In genomic region chrX:16421159-16421558, GRCm38 (mm10) we compare ENCODE assay signal across 26 mouse cellular contexts.
DNase-seq lines count a peak whose midpoint lies in the region; ATAC-seq and TF ChIP-seq lines count a peak whose summit lies in the region.
"Had no signal": no experiment of that assay in that cellular context is flagged by ENCODE, and none has a peak within 500 bp of the region (broad histone marks: within the 10 kb centered on the region; RNA-seq: fewer than 3 reads in every experiment).

No protein-coding gene starts in this region.

- POLR2A ChIA-PET in Patski (lab: Charles Lee) = no interaction called here

- H3K36me3 ChIP-seq in hindbrain, embryonic 14.5 days (replicated peaks; ENCODE audit: control insufficient read depth, insufficient read depth) = no peaks in the 10 kb centered on the region
- no peaks in the 10 kb centered on the region for H3K36me3 ChIP-seq in hindbrain, embryonic 12.5 days
- H3K36me3 ChIP-seq in intestine, embryonic 14.5 days (ENCODE audit: control insufficient read depth, insufficient read depth, low read length) = no peaks in the 10 kb centered on the region
- no peaks in the 10 kb centered on the region for H3K36me3 ChIP-seq in neural tube, embryonic 14.5 days (ENCODE audit: control insufficient read depth, insufficient read depth, low read length)
- H3K36me3 ChIP-seq: hindbrain, embryonic 15.5 days; limb, embryonic 12.5 days; liver, embryonic 12.5 days; midbrain, embryonic 13.5 days had no signal

- H3K4me3 ChIP-seq in hindbrain, embryonic 14.5 days (replicated peaks; ENCODE audit: low read length) = no peak overlapping the region
- no peak overlapping the region for H3K4me3 ChIP-seq in hindbrain, embryonic 12.5 days
- no peak overlapping the region for H3K4me3 ChIP-seq in intestine, embryonic 14.5 days (ENCODE audit: low read depth, low read length)
- no peak overlapping the region for H3K4me3 ChIP-seq in neural tube, embryonic 14.5 days (ENCODE audit: low read depth, low read length)
- H3K4me3 ChIP-seq: forebrain, embryonic 13.5 days; gastrocnemius, adult 2 months; hindbrain, embryonic 15.5 days; limb, embryonic 12.5 days; liver, embryonic 12.5 days; midbrain, embryonic 13.5 days had no signal

- no peaks in the 10 kb centered on the region for H3K9me3 ChIP-seq in hindbrain, embryonic 14.5 days (ENCODE audit: control insufficient read depth, low read length)
- H3K9me3 ChIP-seq in hindbrain, embryonic 12.5 days (replicated peaks) = no peaks in the 10 kb centered on the region
- no peaks in the 10 kb centered on the region for H3K9me3 ChIP-seq in intestine, embryonic 14.5 days (ENCODE audit: control insufficient read depth, low read length)
- H3K9me3 ChIP-seq in neural tube, embryonic 14.5 days (ENCODE audit: control insufficient read depth, low read length) = no peaks in the 10 kb centered on the region
- H3K9me3 ChIP-seq: forebrain, embryonic 13.5 days; hindbrain, embryonic 15.5 days; limb, embryonic 12.5 days; liver, embryonic 12.5 days; midbrain, embryonic 13.5 days had no signal

- H3K4me1 ChIP-seq in hindbrain, embryonic 14.5 days (replicated peaks; ENCODE audit: control insufficient read depth, insufficient read depth, low read length) = no peaks in the 10 kb centered on the region
- H3K4me1 ChIP-seq in hindbrain, embryonic 12.5 days = no peaks in the 10 kb centered on the region
- H3K4me1 ChIP-seq in intestine, embryonic 14.5 days (replicated peaks; ENCODE audit: control insufficient read depth, insufficient read depth, low read length) = no peaks in the 10 kb centered on the region
- no peaks in the 10 kb centered on the region for H3K4me1 ChIP-seq in neural tube, embryonic 14.5 days (ENCODE audit: control insufficient read depth, insufficient read depth, low read length)
- H3K4me1 ChIP-seq: forebrain, embryonic 13.5 days; hindbrain, embryonic 15.5 days; limb, embryonic 12.5 days; liver, embryonic 12.5 days; midbrain, embryonic 13.5 days had no signal

- peak; percentile 48; the same call in 1 of the 2 replicates for ATAC-seq in hindbrain, embryonic 14.5 days (ENCODE audit: low FRiP score)
- no peak for ATAC-seq in hindbrain, embryonic 12.5 days (ENCODE audit: low FRiP score)
- peak; percentile 94 for ATAC-seq in Patski
- peak; percentile 85; the same call in 1 of the 2 replicates for ATAC-seq in intestine, embryonic 14.5 days (replicated peaks; ENCODE audit: low FRiP score, low TSS enrichment, low read depth)
- ATAC-seq in neural tube, embryonic 14.5 days (ENCODE audit: low read depth) = peak; percentile 49; the same call in 1 of the 2 replicates
- ATAC-seq: CD4-positive, CD25-positive, alpha-beta regulatory T cell, adult 4 months; forebrain, embryonic 13.5 days; liver, embryonic 12.5 days; midbrain, embryonic 13.5 days had no signal

- CTCF ChIA-PET in Patski (lab: Charles Lee) = no interaction called here

- in situ Hi-C loops in Patski (cut with MboI; ENCODE audit: low pct_unique_long_range_greater_than_20kb) = no loop called here

- no peak for DNase-seq in hindbrain, embryonic 14.5 days (ENCODE audit: low spot score)
- peak; percentile 13 for DNase-seq in Patski (ENCODE audit: low read depth, low spot score)
- no peak for DNase-seq in intestine, embryonic 14.5 days (ENCODE audit: low spot score)
- no peak for DNase-seq in left cerebral cortex, adult 18-20 months (ENCODE audit: low spot score in 2 of 2)
- no peak for DNase-seq in retina, postnatal 1 day
- DNase-seq: adrenal gland, postnatal 36 days; cerebellum, adult 11 months; cerebellum, adult 9-11 months; gastrocnemius, adult 2 months; heart, postnatal 10 days; kidney, adult 2 months; lung, adult 18-20 months; lung, postnatal 10 days; thymus, adult 2 months; thymus, postnatal 4 days had no signal

- no peak overlapping the region for H3K27ac ChIP-seq in hindbrain, embryonic 14.5 days
- H3K27ac ChIP-seq in hindbrain, embryonic 12.5 days = no peak overlapping the region
- H3K27ac ChIP-seq in intestine, embryonic 14.5 days (ENCODE audit: low read depth) = no peak overlapping the region
- no peak overlapping the region for H3K27ac ChIP-seq in neural tube, embryonic 14.5 days (ENCODE audit: low read depth, low read length)
- H3K27ac ChIP-seq: forebrain, embryonic 13.5 days; gastrocnemius, adult 2 months; hindbrain, embryonic 15.5 days; kidney, postnatal 0 days; limb, embryonic 12.5 days; liver, embryonic 12.5 days; midbrain, embryonic 13.5 days; stomach, postnatal 0 days had no signal

- no peak overlapping the region for H3K4me2 ChIP-seq in hindbrain, embryonic 14.5 days (replicated peaks)
- H3K4me2 ChIP-seq in hindbrain, embryonic 12.5 days (replicated peaks) = no peak overlapping the region
- no peak overlapping the region for H3K4me2 ChIP-seq in intestine, embryonic 14.5 days (ENCODE audit: low read length)
- no peak overlapping the region for H3K4me2 ChIP-seq in neural tube, embryonic 14.5 days (ENCODE audit: low read depth, low read length)
- H3K4me2 ChIP-seq: forebrain, embryonic 13.5 days; heart, embryonic 11.5 days; hindbrain, embryonic 15.5 days; limb, embryonic 12.5 days; liver, embryonic 12.5 days; midbrain, embryonic 13.5 days had no signal

- TF ChIP-seq CTCF in Patski (IDR thresholded peaks at IDR 0.05) = no peak

- H3K9ac ChIP-seq in hindbrain, embryonic 14.5 days = no peak overlapping the region
- no peak overlapping the region for H3K9ac ChIP-seq in hindbrain, embryonic 12.5 days
- H3K9ac ChIP-seq in intestine, embryonic 14.5 days (ENCODE audit: low read length) = no peak overlapping the region
- no peak overlapping the region for H3K9ac ChIP-seq in neural tube, embryonic 14.5 days (replicated peaks; ENCODE audit: low read depth, low read length)
- H3K9ac ChIP-seq: forebrain, embryonic 13.5 days; hindbrain, embryonic 15.5 days; limb, embryonic 12.5 days; liver, embryonic 12.5 days; midbrain, embryonic 13.5 days had no signal

- H3K27me3 ChIP-seq in hindbrain, embryonic 14.5 days (ENCODE audit: control insufficient read depth, insufficient read depth, low read length) = no peaks in the 10 kb centered on the region
- H3K27me3 ChIP-seq in hindbrain, embryonic 12.5 days = no peaks in the 10 kb centered on the region
- H3K27me3 ChIP-seq in Patski = peaks cover 18% of the 10 kb centered on the region
- H3K27me3 ChIP-seq in intestine, embryonic 14.5 days (replicated peaks; ENCODE audit: control insufficient read depth, insufficient read depth, low read length) = no peaks in the 10 kb centered on the region
- H3K27me3 ChIP-seq in neural tube, embryonic 14.5 days (ENCODE audit: control insufficient read depth, insufficient read depth, low read length) = no peaks in the 10 kb centered on the region
- H3K27me3 ChIP-seq: forebrain, embryonic 13.5 days; hindbrain, embryonic 15.5 days; limb, embryonic 12.5 days; liver, embryonic 12.5 days; midbrain, embryonic 13.5 days had no signal
